Mouse (Mus musculus): ENCODE results near the gene Arvcf. TPM values are rescaled to one million over a fixed set of nuclear protein-coding genes. Genes with fewer than 3 reads are reported as not detected.

The Arvcf gene
- polyA plus RNA-seq, 1 experiment: 13.7 TPM

DNA sequence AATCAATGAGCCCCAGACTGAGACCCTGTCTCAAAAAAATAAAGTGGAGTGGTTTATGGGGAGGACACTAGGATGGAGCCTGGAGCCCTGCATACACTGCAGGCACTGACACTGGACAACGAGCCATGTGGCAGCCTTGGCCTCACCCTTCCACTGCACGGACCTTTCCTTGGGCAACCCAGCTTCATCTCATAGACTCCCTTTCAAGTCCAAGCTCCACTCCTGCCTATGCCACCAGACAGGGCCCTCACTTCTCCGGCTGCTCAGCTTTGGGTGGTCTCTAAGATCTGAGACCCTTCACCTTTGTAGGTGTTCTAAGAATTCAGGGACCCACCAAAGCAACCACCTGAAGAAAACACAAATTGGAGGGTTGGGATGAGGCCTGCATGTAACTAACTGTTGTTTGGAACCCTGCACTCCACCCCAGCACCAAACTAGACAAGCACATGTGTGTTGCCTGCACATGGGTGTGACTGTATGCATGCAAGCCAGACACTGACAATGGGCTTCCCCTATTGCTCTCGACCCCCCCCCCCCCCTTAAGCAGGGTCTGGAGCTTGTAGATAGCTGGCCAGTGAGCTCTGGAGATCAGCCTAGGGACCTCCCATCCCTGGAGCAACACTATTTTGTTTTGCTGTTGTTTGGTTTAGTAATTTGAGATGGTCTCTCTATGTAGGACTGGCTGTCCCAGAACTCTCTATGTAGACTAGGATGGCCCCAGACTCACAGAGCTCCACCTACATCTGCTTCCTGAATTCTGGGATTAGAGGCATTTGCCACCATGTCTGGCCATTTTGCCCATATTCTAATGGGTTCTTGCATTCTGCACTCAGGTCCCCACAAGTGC lies 71.0 kb downstream of the Arvcf start:
- WGBS: 63% methylated on average over 4 of the region's 4 CpGs
- TF ChIP-seq CTCF (IDR thresholded peaks at IDR 0.05; ENCODE audit: control insufficient read depth, insufficient read depth, low read length) (no peak), POLR2A (IDR thresholded peaks at IDR 0.05; ENCODE audit: borderline replicate concordance, control insufficient read depth, low read depth, low read length) (no peak)
- Histone ChIP-seq H3K4me1 (ENCODE audit: control insufficient read depth, insufficient read depth, low read length) (peaks cover 4% of the 10 kb centered on the region), H3K27ac (ENCODE audit: control insufficient read depth, insufficient read depth, low read depth, low read length, poor library complexity) (no peak overlapping the region), H3K4me3 (replicated peaks; ENCODE audit: control insufficient read depth, low read depth, low read length) (no peak overlapping the region)

DNA sequence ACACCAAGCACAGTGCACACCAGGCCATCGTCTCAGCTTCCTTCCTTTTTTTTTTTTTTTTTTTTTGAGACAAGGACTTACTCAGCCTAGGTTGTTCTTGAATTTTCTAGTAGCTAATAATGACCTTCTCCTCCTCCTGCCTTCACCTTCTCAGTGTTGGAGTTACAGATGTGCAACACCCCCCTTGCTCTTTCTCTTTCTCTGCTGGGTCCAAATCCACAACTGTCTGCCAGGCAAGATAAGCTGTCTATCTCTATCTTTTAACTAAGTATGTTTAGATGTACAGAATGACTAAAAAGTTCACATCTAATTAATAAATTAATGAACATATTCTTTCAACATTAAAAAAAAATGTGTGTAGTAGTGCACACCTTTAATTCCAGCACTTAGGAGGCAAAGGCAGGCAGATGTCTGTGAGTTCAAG lies 71.6 kb downstream of the Arvcf start:
- TF ChIP-seq CTCF (IDR thresholded peaks at IDR 0.05; ENCODE audit: control insufficient read depth, insufficient read depth, low read length): no peak
- TF ChIP-seq POLR2A (IDR thresholded peaks at IDR 0.05; ENCODE audit: borderline replicate concordance, control insufficient read depth, low read depth, low read length): no peak
- 0% methylated on average over 1 of the region's 1 CpGs for WGBS
- peak overlapping the region; percentile 57; the same call in 1 of the 2 replicates for H3K27ac ChIP-seq (ENCODE audit: control insufficient read depth, insufficient read depth, low read depth, low read length, poor library complexity)
- H3K4me1 ChIP-seq (ENCODE audit: control insufficient read depth, insufficient read depth, low read length): peaks cover 4% of the 10 kb centered on the region
- H3K4me3 ChIP-seq (replicated peaks; ENCODE audit: control insufficient read depth, low read depth, low read length): no peak overlapping the region

DNA sequence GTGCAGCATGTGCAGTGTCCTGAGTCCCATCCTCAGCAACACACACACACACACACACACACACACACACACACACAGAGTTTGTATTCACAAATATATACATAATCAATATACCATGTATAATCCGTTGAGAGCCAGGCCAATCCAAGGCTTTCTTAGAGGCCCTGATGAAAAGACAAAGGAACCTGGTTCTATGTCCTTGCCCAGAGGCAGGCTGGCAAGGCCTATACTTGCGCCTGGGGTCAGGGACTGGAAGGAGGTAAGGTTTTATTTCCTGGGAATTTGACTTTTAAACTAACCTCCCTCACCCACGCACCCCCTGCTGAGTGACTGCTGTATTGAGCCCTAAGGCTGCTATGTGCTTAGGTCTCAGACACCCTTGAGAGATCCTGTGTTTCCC lies 72.6 kb downstream of the Arvcf start:
- 89% methylated on average over 3 of the region's 3 CpGs for WGBS
- TF ChIP-seq POLR2A (IDR thresholded peaks at IDR 0.05; ENCODE audit: borderline replicate concordance, control insufficient read depth, low read depth, low read length) (no peak), CTCF (IDR thresholded peaks at IDR 0.05; ENCODE audit: control insufficient read depth, insufficient read depth, low read length) (no peak)
- H3K4me3 ChIP-seq (replicated peaks; ENCODE audit: control insufficient read depth, low read depth, low read length): no peak overlapping the region
- peaks cover 4% of the 10 kb centered on the region for H3K4me1 ChIP-seq (ENCODE audit: control insufficient read depth, insufficient read depth, low read length)
- H3K27ac ChIP-seq (ENCODE audit: control insufficient read depth, insufficient read depth, low read depth, low read length, poor library complexity): no peak overlapping the region

DNA sequence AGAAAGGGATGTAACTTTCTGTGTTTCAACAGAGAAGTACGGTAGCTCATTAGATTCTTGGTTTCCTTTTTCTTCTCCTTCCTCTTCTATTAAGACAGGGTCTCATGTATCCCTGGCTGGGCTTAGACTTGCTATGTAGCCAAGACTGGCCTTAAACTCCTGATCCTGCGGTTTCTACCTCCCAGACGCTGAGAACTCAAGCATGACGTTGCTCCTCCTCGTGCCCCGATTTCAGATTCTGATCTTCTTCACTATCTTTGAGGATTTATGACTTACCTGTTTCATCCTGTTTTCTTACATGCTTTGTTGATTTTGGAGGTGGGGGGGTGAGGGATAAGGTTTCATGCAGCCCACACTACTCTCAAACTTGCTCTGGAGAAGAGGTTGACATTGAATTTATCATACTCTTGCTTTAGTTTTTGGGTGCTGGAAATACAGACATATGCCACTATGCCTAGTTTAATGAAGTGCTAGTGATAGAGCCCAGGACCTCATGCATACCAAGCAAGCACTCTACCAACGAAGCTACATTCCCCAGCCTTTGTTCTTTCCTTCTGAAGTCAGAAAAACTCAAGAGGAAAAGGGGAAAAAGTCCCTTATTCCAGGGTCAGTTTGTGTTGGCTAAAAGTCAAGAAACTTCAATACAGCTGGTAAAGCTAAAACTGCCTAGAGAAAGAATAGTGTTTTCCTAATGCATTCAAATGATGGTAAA lies 75.4 kb downstream of the Arvcf start:
- no peak for TF ChIP-seq POLR2A (IDR thresholded peaks at IDR 0.05; ENCODE audit: borderline replicate concordance, control insufficient read depth, low read depth, low read length)
- Histone ChIP-seq H3K27ac (ENCODE audit: control insufficient read depth, insufficient read depth, low read depth, low read length, poor library complexity) (no peak overlapping the region), H3K4me3 (replicated peaks; ENCODE audit: control insufficient read depth, low read depth, low read length) (no peak overlapping the region), H3K4me1 (ENCODE audit: control insufficient read depth, insufficient read depth, low read length) (peaks cover 3% of the 10 kb centered on the region)
- WGBS: 78% methylated on average over 7 of the region's 7 CpGs

DNA sequence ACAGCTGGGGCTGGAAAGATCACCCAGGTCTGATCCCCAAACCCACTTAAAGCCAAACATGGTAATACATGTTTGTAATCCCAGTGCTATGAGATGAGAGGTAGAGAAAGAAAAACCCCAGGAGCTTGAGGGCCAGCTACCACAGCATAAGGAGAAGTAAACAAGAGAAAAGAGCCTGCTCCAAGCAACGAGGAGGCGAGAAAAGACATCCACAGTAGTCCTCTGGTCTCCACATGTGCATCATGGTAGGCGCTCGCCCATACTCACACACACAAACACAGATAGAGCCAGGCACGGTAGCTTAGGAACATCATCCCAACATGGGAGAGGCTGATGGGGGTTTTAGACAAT lies 75.9 kb downstream of the Arvcf start:
- H3K4me1 ChIP-seq (ENCODE audit: control insufficient read depth, insufficient read depth, low read length): peaks cover 3% of the 10 kb centered on the region
- WGBS: 80% methylated on average over 5 of the region's 5 CpGs
- TF ChIP-seq POLR2A (IDR thresholded peaks at IDR 0.05; ENCODE audit: borderline replicate concordance, control insufficient read depth, low read depth, low read length) (no peak), CTCF (IDR thresholded peaks at IDR 0.05; ENCODE audit: control insufficient read depth, insufficient read depth, low read length) (no peak)
- 0 out of 2 replicates have a peak overlapping the region, but pooled peaks have one; percentile 11 for H3K27ac ChIP-seq (ENCODE audit: control insufficient read depth, insufficient read depth, low read depth, low read length, poor library complexity)
- H3K4me3 ChIP-seq (replicated peaks; ENCODE audit: control insufficient read depth, low read depth, low read length): no peak overlapping the region

DNA sequence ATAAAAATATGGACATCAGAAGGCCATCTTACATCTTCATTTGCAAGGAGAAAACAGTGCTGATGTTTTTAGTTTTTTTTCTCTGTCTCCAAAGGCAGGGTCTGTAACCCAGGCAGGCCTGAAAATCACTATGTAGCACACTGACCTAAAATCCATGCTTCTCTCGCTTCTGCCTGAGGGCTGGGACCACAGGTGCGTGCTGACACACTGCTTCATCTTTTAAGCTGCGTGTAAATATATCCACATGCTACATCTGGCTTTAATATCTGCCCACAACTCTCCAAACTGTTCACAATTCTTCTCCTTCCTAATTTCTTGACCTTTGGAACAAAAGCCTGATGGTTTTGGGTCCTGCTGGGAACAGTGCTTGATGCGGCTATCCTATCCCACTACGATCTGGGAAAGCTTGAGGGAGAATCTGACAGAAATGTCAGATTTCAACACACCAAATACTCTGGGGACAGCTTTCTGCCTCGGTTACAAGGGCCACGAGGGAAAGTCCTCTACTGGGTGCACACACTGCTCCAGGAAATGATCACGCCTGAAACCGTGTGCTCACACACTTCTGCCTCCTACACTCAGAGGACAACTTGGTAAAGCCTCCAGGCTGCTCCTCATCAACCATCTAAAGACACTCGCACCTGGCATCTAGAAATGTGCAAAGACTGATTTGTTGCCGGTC lies 76.5 kb downstream of the Arvcf start:
- Histone ChIP-seq H3K4me1 (ENCODE audit: control insufficient read depth, insufficient read depth, low read length) (peaks cover 1% of the 10 kb centered on the region; the same call in 1 of the 2 replicates), H3K27ac (ENCODE audit: control insufficient read depth, insufficient read depth, low read depth, low read length, poor library complexity) (no peak overlapping the region), H3K4me3 (replicated peaks; ENCODE audit: control insufficient read depth, low read depth, low read length) (peak overlapping the region; percentile 43)
- no peak for TF ChIP-seq CTCF (IDR thresholded peaks at IDR 0.05; ENCODE audit: control insufficient read depth, insufficient read depth, low read length)
- TF ChIP-seq POLR2A (IDR thresholded peaks at IDR 0.05; ENCODE audit: borderline replicate concordance, control insufficient read depth, low read depth, low read length): no peak
- WGBS: 53% methylated on average over 11 of the region's 11 CpGs

DNA sequence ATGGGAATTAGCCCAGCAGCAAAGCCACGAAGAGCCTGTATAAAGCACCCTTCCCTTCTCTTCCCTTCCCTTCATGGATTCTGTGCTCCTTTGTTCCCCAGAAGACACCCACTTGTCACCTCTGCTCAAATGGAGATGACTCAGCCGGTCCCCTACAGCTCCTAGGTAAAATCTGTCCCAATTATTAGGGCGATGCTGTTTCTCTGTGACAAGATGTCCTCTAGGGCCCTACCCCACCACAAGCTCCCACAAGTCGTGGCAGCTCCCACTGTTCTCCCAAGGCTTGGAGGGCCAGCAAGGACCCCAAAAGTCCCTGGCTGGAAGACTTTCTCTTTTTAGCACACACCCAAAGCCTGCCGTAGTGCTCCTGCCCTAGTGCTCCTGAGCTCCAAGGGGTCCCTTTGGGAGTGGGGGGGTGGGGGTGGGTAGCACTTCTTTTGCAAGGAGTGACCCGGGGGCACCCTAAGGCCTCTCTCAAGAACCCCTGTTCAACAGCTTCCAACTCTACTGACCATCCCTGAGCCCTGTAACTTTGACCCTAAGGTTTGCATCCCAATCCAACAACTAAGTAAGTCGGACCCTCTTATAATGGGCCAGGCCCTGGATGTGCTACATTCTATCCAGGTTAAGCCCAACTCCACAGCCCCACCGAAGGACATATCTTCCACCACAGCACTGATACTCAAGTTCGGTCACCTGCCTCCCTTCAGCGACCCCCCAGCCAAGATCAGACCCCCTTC lies 77.7 kb downstream of the Arvcf start:
- 8% methylated on average over 10 of the region's 10 CpGs for WGBS
- Histone ChIP-seq H3K4me3 (replicated peaks; ENCODE audit: control insufficient read depth, low read depth, low read length) (peak overlapping the region; percentile 87), H3K4me1 (ENCODE audit: control insufficient read depth, insufficient read depth, low read length) (peaks cover 1% of the 10 kb centered on the region; the same call in 1 of the 2 replicates), H3K27ac (ENCODE audit: control insufficient read depth, insufficient read depth, low read depth, low read length, poor library complexity) (peak overlapping the region; percentile 82)
- TF ChIP-seq CTCF (IDR thresholded peaks at IDR 0.05; ENCODE audit: control insufficient read depth, insufficient read depth, low read length) (no peak), POLR2A (IDR thresholded peaks at IDR 0.05; ENCODE audit: borderline replicate concordance, control insufficient read depth, low read depth, low read length) (no peak)
